In the genomic region with DNA sequence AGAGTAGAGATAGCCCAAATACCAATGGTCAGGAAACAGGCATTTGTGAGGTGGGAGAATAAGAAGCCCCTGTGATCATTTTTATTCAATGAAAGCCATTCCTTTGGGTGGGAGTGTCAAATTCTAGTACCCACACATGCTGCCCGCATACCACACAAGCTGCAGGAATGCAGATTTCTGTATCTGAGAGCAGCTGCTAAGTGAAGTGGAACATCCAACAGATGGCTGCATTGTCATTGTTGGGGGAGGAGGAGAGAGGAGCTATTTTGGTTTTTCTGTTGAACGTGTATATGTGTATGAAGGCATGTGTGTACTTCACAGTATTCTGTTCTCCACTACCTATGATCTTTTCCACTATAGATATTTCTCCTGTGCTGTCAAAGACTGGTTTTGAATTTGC, we compare ENCODE assay signal across 8 mouse cellular contexts.
DNase-seq lines count a peak whose midpoint lies in the region; ATAC-seq and TF ChIP-seq lines count a peak whose summit lies in the region.

No protein-coding gene starts in this region.

- peaks cover 65% of the 10 kb centered on the region for H3K4me1 ChIP-seq in megakaryocyte, embryonic 14.5 days
- peaks cover 1% of the 10 kb centered on the region; the same call in 1 of the 2 replicates for H3K4me1 ChIP-seq in cortical plate, adult 2 months (ENCODE audit: control insufficient read depth, insufficient read depth, low read length)
- no peaks in the 10 kb centered on the region; the same call in 1 of the 2 replicates for H3K4me1 ChIP-seq in neural tube, embryonic 12.5 days

- peak; percentile 60 to 67 for DNase-seq in layer of hippocampus, adult 8-10 months (ENCODE audit: low spot score in 2 of 2)
- no peak for DNase-seq in thymus, postnatal 25 days
- no peak for DNase-seq in adipocyte (ENCODE audit: low spot score)
- DNase-seq in urinary bladder, postnatal 25 days (ENCODE audit: low spot score) = no peak

- H3K9ac ChIP-seq in neural tube, embryonic 12.5 days = no peak overlapping the region

- no peaks in the 10 kb centered on the region for H3K27me3 ChIP-seq in megakaryocyte, embryonic 14.5 days (replicated peaks)
- no peaks in the 10 kb centered on the region for H3K27me3 ChIP-seq in neural tube, embryonic 12.5 days (replicated peaks)

- no peak overlapping the region for H3K4me2 ChIP-seq in neural tube, embryonic 12.5 days (replicated peaks)

- peak overlapping the region; percentile 40 for H3K4me3 ChIP-seq in megakaryocyte, embryonic 14.5 days (replicated peaks)
- no peak overlapping the region for H3K4me3 ChIP-seq in cortical plate, adult 2 months (ENCODE audit: insufficient read depth, low read length)
- no peak overlapping the region for H3K4me3 ChIP-seq in neural tube, embryonic 12.5 days

- WGBS in neural tube, embryonic 12.5 days = 8% methylated on average over 2 of the region's 2 CpGs

- TF ChIP-seq POLR2A in cortical plate, adult 2 months (IDR thresholded peaks at IDR 0.05; ENCODE audit: extremely low read depth, insufficient read depth, low read length) = no peak

- peak overlapping the region; percentile 59; the same call in 1 of the 2 replicates for H3K27ac ChIP-seq in cortical plate, adult 2 months (ENCODE audit: insufficient read depth, low read length)
- no peak overlapping the region for H3K27ac ChIP-seq in neural tube, embryonic 12.5 days

- ATAC-seq in megakaryocyte, adult 5-6 weeks (ENCODE audit: poor library complexity, severe bottlenecking) = no peak
- ATAC-seq in neural tube, embryonic 12.5 days (ENCODE audit: low FRiP score, low read depth) = peak; percentile 58; the same call in 1 of the 2 replicates

- no peaks in the 10 kb centered on the region for H3K9me3 ChIP-seq in megakaryocyte, embryonic 14.5 days
- H3K9me3 ChIP-seq in neural tube, embryonic 12.5 days = no peaks in the 10 kb centered on the region

- no peaks in the 10 kb centered on the region for H3K36me3 ChIP-seq in megakaryocyte, embryonic 14.5 days (replicated peaks; ENCODE audit: low read length)
- no peaks in the 10 kb centered on the region for H3K36me3 ChIP-seq in neural tube, embryonic 12.5 days

- no peak for TF ChIP-seq CTCF in cortical plate, adult 2 months (IDR thresholded peaks at IDR 0.05; ENCODE audit: extremely low read depth, insufficient read depth, low read length)

Comparison
In these comparisons a context has a peak if more than half of its experiments do, and no peak if none do; other contexts are left out.
1. DNase-seq: peak in layer of hippocampus, adult 8-10 months (2 of 2); none in thymus, postnatal 25 days (single experiment), adipocyte (single experiment) and urinary bladder, postnatal 25 days (single experiment).